Mouse (Mus musculus): ENCODE data around the gene Icam5.

DNA sequence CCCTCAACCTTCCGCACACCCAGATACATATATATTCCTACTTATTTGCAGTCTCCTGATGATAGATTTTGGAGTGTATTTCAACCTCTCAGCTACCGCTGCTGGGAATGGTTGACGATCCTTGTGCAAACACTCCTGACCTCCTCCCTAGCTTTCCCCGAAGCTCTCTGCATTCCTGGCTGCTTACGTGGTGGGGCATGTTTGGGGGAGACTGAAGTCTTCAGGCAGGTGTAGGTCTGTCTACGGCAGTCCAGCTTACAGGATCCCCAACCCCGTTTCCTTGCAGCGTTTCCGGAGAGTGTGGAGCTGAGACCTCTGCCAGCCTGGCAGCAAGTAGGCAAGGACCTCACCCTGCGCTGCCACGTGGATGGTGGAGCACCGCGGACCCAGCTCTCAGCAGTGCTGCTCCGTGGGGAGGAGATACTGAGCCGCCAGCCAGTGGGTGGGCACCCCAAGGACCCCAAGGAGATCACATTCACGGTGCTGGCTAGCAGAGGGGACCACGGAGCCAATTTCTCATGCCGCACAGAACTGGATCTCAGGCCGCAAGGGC, 6.5 kb upstream of the Icam5 start:
- TF ChIP-seq CTCF (conservative IDR thresholded peaks at IDR 0.05; ENCODE audit: low read length) (no peak), POU5F1 (IDR thresholded peaks at IDR 0.05; ENCODE audit: borderline replicate concordance, low read length) (no peak)

Data from E14TG2a.4 (cell line).